Mouse (Mus musculus) hematopoietic multipotent progenitor cell, adult 10-12 weeks (in vitro differentiated cells): ENCODE data around the gene Gm5426. TPM values are rescaled to one million over a fixed set of nuclear protein-coding genes. Genes with fewer than 3 reads are reported as not detected.

Source experiments
- polyA plus RNA-seq: library from polyadenylated mRNA; stranded (reverse); fragments of >175 nt; gene quantifications from 2 replicates; pipeline ENCODE4 v1.2.3, GENCODE M21; 2012; ENCODE audit warnings: low replicate concordance

Gene Gm5426
- polyA plus RNA-seq = not detected in 2 replicates

DNA sequence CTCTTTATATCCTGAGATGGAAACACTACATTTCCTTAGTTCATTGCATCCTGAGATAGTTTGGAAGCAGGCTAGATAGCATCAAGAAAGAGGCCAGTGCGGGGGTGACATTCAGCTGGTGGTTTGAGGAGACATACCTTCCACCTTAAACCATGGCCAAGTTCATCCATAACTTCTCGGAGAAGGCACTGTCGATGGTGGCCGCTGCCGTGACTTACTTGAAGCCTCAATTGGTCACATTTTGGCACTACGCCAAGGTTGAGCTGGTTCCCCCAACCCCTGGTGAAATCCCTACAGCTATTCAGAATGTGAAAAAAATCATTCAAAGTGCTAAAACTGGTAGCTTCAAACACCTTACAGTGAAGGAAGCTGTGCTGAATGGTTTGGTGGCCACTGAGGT, at the start of gene Gm5426:
TSS of gene Gm5426 (plus strand) at position 153 of the 400 bp plus-strand sequence.

Other genes with a start within 250 kb of the Gm5426 start
- gene Eea1, start 196.0 kb upstream of the Gm5426 start, polyA plus RNA-seq = 6.9 and 9.1 TPM in 2 replicates